In the genomic region with DNA sequence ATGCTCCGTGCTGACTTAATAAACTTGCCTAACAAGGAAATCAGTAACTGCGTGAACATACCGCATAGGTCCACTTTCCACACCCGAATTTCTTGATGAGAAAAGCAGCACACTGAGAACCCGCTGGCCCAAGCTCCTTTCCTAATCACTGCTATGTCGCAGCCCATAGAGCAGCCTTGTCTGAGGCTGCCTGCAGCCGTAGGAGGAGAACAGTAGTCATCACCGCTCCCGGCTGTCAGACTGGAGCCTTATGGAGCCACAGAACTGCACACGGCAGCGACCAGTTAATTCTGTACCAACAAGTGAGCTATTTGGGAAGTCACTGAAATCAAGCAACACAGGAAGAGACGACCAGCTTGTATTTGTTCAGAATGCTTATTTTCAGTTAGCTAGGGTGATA, we compare ENCODE assay signal across 20 mouse cellular contexts.
"Had no signal": no experiment of that assay in that cellular context is flagged by ENCODE, and none has a peak within 500 bp of the region (broad histone marks: within the 10 kb centered on the region; RNA-seq: fewer than 3 reads in every experiment).

No protein-coding gene starts in this region.

- H3K27me3 ChIP-seq: intestine, embryonic 15.5 days; kidney, embryonic 15.5 days; limb, embryonic 13.5 days; liver, embryonic 13.5 days; midbrain, embryonic 12.5 days; midbrain, embryonic 15.5 days; neural tube, embryonic 12.5 days; neural tube, embryonic 15.5 days had no signal

- H3K9me3 ChIP-seq: intestine, embryonic 15.5 days; kidney, embryonic 15.5 days; limb, embryonic 10.5 days; limb, embryonic 13.5 days; liver, embryonic 13.5 days; midbrain, embryonic 12.5 days; midbrain, embryonic 15.5 days; neural tube, embryonic 12.5 days; neural tube, embryonic 15.5 days had no signal

- H3K27ac ChIP-seq: intestine, embryonic 15.5 days; kidney, embryonic 15.5 days; left cerebral cortex, adult 2 months; limb, embryonic 10.5 days; limb, embryonic 13.5 days; liver, embryonic 13.5 days; midbrain, embryonic 12.5 days; midbrain, embryonic 15.5 days; neural tube, embryonic 12.5 days; neural tube, embryonic 15.5 days had no signal

- ATAC-seq: intestine, embryonic 15.5 days; midbrain, embryonic 15.5 days had no signal

- H3K4me1 ChIP-seq: intestine, embryonic 15.5 days; limb, embryonic 10.5 days; limb, embryonic 13.5 days; midbrain, embryonic 12.5 days; midbrain, embryonic 15.5 days; neural tube, embryonic 12.5 days; neural tube, embryonic 15.5 days had no signal

- DNase-seq: kidney, adult 11 months; kidney, adult 8-10 months; kidney, postnatal 14 days; kidney, postnatal 4 days; liver, embryonic 13.5 days; lung, adult 2 months; lung, postnatal 14 days; lung, postnatal 4 days; right cerebral cortex, postnatal 25 days; thymus, adult 18-20 months; thymus, postnatal 36 days had no signal

- H3K9ac ChIP-seq: intestine, embryonic 15.5 days; kidney, embryonic 15.5 days; limb, embryonic 13.5 days; liver, embryonic 13.5 days; midbrain, embryonic 12.5 days; midbrain, embryonic 15.5 days; neural tube, embryonic 12.5 days; neural tube, embryonic 15.5 days had no signal

- H3K4me2 ChIP-seq: intestine, embryonic 15.5 days; kidney, embryonic 15.5 days; limb, embryonic 13.5 days; liver, embryonic 13.5 days; midbrain, embryonic 12.5 days; midbrain, embryonic 15.5 days; neural tube, embryonic 12.5 days; neural tube, embryonic 15.5 days had no signal

- H3K4me3 ChIP-seq: intestine, embryonic 15.5 days; kidney, embryonic 15.5 days; left cerebral cortex, adult 2 months; limb, embryonic 10.5 days; limb, embryonic 13.5 days; liver, embryonic 13.5 days; midbrain, embryonic 12.5 days; midbrain, embryonic 15.5 days; neural tube, embryonic 12.5 days; neural tube, embryonic 15.5 days had no signal
